Mouse (Mus musculus) thymus, adult 2 months (tissue): Measurements from ENCODE around the gene Vmn2r88.

Experiments used
- CTCF ChIP-seq: fragments of 200-500 bp; IDR thresholded peaks from 2 replicates; pipeline ENCODE4 v1.5.1; 2012; ENCODE audit warnings: mild to moderate bottlenecking, control low read depth, low read length, moderate library complexity, borderline replicate concordance; ENCODE audit not compliant: control insufficient read depth, poor library complexity, insufficient read depth; ENCODE audit errors: extremely low read depth
- POLR2A ChIP-seq: fragments of 200-500 bp; IDR thresholded peaks from 2 replicates; pipeline ENCODE4 v1.6.1; 2012; ENCODE audit warnings: mild to moderate bottlenecking, low read length, control low read depth, moderate library complexity; ENCODE audit not compliant: control insufficient read depth, poor library complexity, insufficient read depth; ENCODE audit errors: extremely low read depth

DNA sequence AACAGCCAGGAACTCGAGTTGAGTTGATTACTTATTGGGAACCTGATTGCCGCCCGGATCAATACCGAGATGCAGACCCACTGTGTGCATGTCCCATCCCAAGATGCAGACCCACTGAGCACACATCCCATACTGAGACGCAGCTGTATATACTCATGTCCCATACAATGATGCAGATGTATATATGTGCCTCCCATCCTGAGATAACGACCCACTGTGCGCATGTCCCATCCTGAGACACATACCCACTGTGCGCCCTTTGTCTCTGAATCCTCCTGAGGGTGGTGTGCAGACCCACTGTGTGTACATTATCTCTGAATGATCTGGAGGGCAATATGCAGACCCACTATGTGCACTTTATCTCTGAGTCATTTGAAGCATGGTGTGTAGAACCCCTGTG, 22.9 kb upstream of the Vmn2r88 start:
- TF ChIP-seq POLR2A (no peak), CTCF (no peak)
